Mouse (Mus musculus) urinary bladder, adult 2 months (tissue): ENCODE data around the gene Mtrr. TPM values are rescaled to one million over a fixed set of nuclear protein-coding genes. Genes with fewer than 3 reads are reported as not detected.
"Not testable (repeated sequence)": the region's sequence is repeated elsewhere in the genome, so short reads cannot be mapped to it uniquely, and the experiment has no call there.

Source experiments
- DNase-seq: peaks from one replicate; pipeline ENCODE4 v3.0.0; 2022; ENCODE audit warnings: low spot score
- polyA plus RNA-seq: library from polyadenylated mRNA; depleted of rRNA; stranded (reverse); fragments of >200 nt; gene quantifications from 2 replicates; pipeline ENCODE4 v1.2.3, GENCODE M21; 2012; rRNA removed

The Mtrr gene
- polyA plus RNA-seq, 1 experiment, result 13.5 TPM

DNA sequence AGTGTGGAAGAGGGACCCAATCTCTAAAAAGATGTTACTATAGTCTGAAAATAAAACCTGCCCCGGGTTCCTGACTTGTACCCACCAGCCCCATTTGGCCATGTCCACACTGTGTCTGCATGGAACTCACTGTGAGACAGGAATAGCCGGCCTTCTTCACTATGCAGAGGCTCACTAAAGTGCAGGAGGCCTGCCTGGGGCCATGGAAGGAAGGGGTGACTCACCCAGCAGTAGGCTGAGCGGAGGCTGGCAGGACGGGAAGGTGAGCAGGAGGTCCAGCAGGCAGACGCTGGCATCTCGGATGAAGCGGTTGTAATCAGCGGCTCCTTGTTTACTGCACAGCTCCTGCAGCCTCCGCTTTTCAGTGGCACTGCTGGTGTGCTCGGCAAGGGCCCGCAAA, 13.4 kb downstream of the Mtrr start:
- DNase-seq, result no peak

GRCm38 (mm10) chr13:68568110-68568509, 13.8 kb downstream of the Mtrr start:
- DNase-seq, result no peak

- DNase-seq, result not testable (repeated sequence)
Measured at GRCm38 (mm10) chr13:68553391-68553790, 28.6 kb downstream of the Mtrr start.

Other genes starting within 250 kb of the Mtrr start
- gene Fastkd3, start 85 bp upstream of the Mtrr start, polyA plus RNA-seq, result 12.4 and 13.7 TPM in 2 replicates
- 0.08 and 0.19 TPM in 2 replicates for gene 1700001L19Rik, start 15.3 kb upstream of the Mtrr start, polyA plus RNA-seq